Mouse (Mus musculus) ES-Bruce4 (cell line): ENCODE data around the gene Gm10282.

Source experiments
- EP300 ChIP-seq: IDR thresholded peaks from 2 replicates; pipeline ENCODE4 v1.6.1; 2011; ENCODE audit warnings: low read depth, low read length; ENCODE audit not compliant: insufficient read depth
- POLR2A ChIP-seq: IDR thresholded peaks from one replicate; pipeline ENCODE4 v1.8.1; 2011; ENCODE audit warnings: low read length; ENCODE audit not compliant: insufficient read depth

DNA sequence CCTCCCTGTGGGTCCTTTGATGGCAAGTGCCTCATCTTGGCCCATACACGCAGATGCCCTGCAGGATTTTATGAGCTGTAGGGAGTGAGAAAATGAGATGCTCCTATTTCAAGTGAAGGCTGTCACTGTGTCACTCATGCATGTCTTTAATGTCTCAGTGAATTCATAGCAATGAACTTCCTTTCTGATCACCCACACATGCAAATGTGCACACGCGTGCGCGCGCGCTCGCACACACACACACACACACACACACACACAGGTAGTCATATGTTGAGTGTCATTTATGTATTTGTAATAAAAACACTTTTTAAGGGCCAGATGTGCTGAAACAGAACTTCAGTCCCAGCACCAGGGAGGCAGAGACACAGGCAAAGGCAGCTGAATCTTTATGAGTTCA, 38.0 kb downstream of the Gm10282 start:
- TF ChIP-seq POLR2A (no peak), EP300 (no peak)
